In the genomic region with DNA sequence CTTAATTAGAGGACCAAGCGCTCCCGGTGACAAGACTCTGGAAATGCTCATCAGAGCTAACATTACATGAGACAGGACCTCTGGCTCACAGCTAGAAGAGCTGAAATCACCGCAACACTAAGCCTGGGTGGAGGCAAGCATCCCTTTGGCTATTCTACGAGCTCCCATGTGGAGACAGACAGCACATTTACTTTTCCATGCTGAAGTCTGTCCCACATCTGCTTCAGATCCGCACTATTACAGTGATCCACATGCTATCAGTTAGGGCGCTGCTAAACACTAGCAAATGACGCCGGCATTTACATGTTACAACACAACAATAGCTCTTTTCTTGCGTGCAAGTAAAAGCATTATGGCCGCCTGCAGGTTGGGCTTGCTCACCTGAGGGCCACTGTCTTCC, we compare ENCODE assay signal across 20 mouse cellular contexts.
"Had no signal": no experiment of that assay in that cellular context is flagged by ENCODE, and none has a peak within 500 bp of the region (broad histone marks: within the 10 kb centered on the region; RNA-seq: fewer than 3 reads in every experiment).

No protein-coding gene starts in this region.

- H3K9ac ChIP-seq: kidney, embryonic 15.5 days; limb, embryonic 15.5 days; liver, embryonic 14.5 days; liver, postnatal 0 days; lung, embryonic 14.5 days; midbrain, embryonic 12.5 days had no signal

- H3K27ac ChIP-seq: kidney, embryonic 15.5 days; left cerebral cortex, adult 2 months; limb, embryonic 15.5 days; liver, embryonic 14.5 days; macrophage; midbrain, embryonic 12.5 days; stomach, postnatal 0 days had no signal

- H3K4me3 ChIP-seq: kidney, embryonic 15.5 days; left cerebral cortex, adult 2 months; limb, embryonic 15.5 days; midbrain, embryonic 12.5 days had no signal

- H3K27me3 ChIP-seq: kidney, embryonic 15.5 days; limb, embryonic 15.5 days; midbrain, embryonic 12.5 days had no signal

- H3K36me3 ChIP-seq: kidney, embryonic 15.5 days; limb, embryonic 15.5 days; midbrain, embryonic 12.5 days had no signal

- H3K9me3 ChIP-seq: kidney, embryonic 15.5 days; limb, embryonic 15.5 days; midbrain, embryonic 12.5 days had no signal

- DNase-seq: kidney, adult 2 months; kidney, postnatal 10 days; kidney, postnatal 36 days; layer of hippocampus, postnatal 36 days; left cerebral cortex, postnatal 4 days; liver, postnatal 0 days; lung, embryonic 14.5 days; thymus, adult 2 months; thymus, postnatal 14 days; thymus, postnatal 4 days had no signal

- H3K4me2 ChIP-seq: kidney, embryonic 15.5 days; limb, embryonic 15.5 days; liver, embryonic 11.5 days; lung, embryonic 14.5 days; midbrain, embryonic 12.5 days had no signal

- ATAC-seq: intestine, postnatal 0 days; liver, postnatal 0 days; midbrain, embryonic 16.5 days had no signal
